ENCODE assay signal across 15 mouse cellular contexts in the genomic region with DNA sequence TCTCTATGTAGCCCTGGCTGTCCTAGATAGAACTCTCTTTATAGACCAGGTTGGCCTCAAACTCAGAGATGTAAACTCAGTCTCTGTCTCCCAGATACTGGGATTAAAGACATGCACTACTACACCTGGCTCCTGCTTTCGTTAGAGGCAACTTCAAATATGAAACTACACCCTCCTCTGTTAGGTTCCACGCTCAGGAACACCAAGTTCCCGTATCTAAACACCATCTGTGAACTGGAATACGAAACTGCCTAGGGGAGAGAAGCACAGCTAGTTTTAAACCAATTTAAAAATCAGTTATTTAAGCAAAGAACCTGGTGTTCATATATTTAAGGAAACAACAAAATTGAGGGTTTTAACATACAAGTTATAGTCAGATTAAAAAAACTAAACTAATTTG.
"Had no signal": no experiment of that assay in that cellular context is flagged by ENCODE, and none has a peak within 500 bp of the region (broad histone marks: within the 10 kb centered on the region; RNA-seq: fewer than 3 reads in every experiment).

No protein-coding gene starts in this region.

- H3K9ac ChIP-seq: liver, embryonic 13.5 days; lung, embryonic 14.5 days; midbrain, embryonic 13.5 days had no signal

- H3K27me3 ChIP-seq: liver, embryonic 13.5 days; megakaryocyte, embryonic 14.5 days; midbrain, embryonic 13.5 days had no signal

- DNase-seq: kidney, adult 2 months; kidney, postnatal 10 days; kidney, postnatal 4 days; liver, embryonic 13.5 days; lung, embryonic 14.5 days; thymus, adult 2 months; thymus, postnatal 14 days; thymus, postnatal 4 days had no signal

- ATAC-seq: intestine, postnatal 0 days; lung, postnatal 0 days; midbrain, embryonic 13.5 days; midbrain, embryonic 16.5 days had no signal

- H3K9me3 ChIP-seq: liver, embryonic 13.5 days; megakaryocyte, embryonic 14.5 days; midbrain, embryonic 10.5 days; midbrain, embryonic 13.5 days had no signal

- H3K4me3 ChIP-seq: liver, embryonic 13.5 days; megakaryocyte, embryonic 14.5 days; midbrain, embryonic 10.5 days; midbrain, embryonic 13.5 days had no signal

- H3K27ac ChIP-seq: liver, embryonic 13.5 days; macrophage; midbrain, embryonic 10.5 days; midbrain, embryonic 13.5 days had no signal

- H3K4me2 ChIP-seq: liver, embryonic 13.5 days; lung, embryonic 14.5 days; midbrain, embryonic 13.5 days had no signal
